Mouse (Mus musculus) fibroblast of lung, adult 2 months (primary cell): ENCODE data around the gene Grm3.

ENCODE experiments used
- DNase-seq: peaks from one replicate; pipeline ENCODE4 v3.0.0-alpha.2; 2011; ENCODE audit warnings: low read depth

Gene Grm3

DNA sequence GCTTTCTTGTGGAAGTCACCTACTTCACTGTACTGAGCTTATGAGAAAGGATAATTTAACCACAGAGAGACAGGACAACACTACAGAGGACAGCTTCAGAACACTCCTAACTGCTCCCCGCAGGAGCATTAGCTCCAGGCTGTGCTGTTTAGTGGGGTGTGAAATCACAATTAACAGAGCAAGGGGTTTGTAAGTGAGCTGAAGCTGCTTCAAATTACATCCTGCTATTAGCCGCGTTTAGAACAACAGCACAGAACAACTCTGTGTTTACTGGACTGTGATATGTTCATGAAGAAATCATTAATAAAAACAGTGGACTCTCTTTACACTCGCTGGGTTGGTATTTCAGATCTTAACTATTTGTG lies 101.9 kb downstream of the Grm3 start:
- DNase-seq: no peak

DNA sequence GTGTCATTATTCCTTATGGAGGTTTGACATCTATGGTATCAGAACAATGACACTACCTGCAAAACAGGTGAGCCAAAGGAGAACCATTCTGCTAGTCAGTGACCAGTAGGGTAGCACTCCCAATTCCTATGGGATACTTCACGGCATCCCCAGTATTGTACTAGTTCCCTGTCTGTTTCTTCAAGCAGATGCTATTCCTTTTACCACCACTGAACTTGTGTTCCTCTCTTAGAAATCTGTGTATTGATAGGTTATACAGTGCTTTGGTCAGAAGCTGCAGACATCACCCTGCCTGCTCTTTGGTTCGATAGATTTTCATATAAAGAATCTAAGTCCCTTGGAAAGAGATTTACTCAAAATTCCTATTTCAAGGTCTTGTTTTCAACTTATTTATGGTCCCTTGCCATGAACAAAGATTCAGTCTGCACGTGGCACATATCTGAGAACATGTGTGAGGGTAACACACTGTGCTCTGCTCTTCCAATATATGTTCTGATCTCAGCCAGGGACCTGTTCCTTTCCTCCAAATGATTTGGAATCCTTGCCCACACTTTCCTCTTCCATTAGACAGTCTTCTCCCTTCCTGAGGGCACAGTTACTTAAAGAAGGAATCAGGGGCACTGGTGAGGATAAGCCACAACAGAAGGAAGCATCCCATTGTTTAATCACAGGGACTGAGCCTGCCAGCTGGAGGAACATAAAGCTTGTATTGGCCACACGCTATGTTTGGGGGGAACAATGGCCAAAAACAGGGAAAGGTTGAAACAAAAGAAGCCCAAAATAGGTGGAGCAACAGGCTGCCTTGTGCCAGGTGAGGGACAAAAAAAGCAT lies 102.5 kb downstream of the Grm3 start:
- DNase-seq: no peak

DNA sequence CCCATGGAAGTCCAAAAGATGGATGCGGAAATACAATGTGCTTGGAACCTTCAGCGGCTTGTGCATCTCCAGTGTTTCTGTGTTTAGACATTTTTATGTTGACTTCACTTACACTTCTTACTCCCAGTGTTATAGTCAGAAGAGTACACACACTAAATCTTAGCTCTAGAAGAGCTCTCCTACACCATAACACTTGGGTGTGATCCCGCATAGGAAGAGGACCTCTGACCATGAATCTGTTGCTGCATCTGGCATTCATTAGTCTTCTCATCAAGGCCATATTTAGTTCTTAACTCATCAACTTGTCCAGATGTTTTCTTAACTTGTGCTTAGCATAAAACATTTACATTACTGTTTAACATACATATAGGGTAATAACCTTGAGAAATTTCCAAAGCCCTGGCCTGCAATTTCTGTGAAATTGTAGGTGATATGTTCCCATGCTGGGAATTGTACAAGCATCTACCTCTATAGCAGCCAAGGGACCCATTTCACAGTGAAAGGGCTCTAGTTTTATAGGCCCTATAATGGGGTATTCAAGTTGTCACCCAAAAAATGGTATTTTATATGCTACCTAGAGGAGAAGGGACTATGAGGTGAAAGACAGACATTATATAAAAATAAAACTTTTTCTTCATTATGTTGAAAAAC lies 103.4 kb downstream of the Grm3 start:
- DNase-seq: no peak

DNA sequence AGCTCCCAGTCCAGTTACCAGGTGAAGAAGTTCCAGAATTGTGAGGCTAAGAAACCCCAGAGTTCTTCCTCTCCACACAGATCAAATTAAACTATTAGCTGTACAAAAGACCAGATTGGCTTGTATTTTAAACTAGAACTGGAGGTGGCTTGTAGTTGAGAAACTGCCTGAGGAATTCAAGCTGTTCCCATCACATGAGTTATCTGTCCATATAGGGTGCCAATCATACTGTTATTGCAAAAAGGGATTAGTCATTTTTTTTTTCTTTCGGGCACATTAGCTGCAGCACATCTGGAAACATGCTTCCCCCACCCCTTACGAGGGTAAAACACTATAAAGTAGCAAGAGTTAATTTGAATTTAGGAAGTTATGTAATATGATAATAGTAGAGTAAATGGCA lies 145.9 kb downstream of the Grm3 start:
- no peak for DNase-seq

DNA sequence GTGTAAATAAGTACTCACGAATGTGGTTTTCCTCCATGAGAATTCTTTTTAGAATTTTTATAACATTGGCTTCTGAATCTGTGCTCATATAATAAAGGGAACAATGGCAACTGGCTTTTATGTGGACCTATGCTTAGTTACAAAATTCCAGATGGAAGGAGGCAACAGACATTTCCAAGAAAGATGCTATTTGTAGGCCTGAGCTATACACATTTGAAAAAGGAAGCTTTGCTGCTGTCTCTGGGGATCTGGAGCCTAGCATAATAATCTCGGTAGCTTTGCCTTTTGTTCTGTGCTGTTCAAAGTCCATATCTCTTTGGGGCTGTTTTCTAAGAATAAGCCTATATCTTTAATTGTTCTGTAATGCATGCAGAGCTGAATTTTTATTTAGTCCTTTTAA lies 146.4 kb downstream of the Grm3 start:
- DNase-seq: no peak

DNA sequence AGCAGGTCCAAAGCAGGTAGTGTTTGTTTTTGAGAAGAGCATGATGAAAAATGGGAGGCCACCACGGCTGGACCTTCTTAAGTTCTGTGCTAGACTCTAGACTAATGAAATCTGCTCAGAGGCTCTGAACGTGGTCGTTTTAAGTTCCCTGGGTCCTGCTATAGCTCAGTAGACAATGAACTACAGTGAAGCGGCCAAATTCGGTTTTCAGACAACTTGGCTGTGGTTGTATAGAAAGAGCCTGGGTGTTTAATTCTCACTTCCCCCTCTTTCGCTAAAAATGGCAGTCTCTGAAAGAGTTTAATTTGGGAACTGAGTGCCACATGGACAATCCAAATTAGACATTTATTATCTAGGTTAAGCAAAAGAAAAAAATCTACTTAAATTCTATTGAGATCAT lies 154.0 kb downstream of the Grm3 start:
- no peak for DNase-seq

DNA sequence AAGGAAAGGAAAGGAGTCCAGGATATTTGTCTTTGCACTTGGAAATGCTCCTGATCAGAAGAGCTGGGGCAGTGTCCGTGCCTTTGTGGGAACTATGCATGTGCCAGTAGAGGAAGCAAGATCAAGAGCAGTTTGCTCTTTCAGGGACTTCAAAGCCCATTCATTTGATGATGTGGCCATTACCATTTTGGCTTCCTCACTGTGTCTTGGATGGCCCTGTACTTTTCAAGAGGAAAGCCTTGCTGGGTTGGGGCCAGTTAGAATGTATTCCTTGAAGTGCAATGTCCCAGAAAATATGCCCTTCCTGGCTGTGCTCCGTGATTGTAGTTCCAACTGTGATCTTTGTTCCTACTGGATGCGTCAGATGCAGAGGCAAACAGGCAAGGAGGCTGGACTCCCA lies 167.3 kb downstream of the Grm3 start:
- DNase-seq: no peak

DNA sequence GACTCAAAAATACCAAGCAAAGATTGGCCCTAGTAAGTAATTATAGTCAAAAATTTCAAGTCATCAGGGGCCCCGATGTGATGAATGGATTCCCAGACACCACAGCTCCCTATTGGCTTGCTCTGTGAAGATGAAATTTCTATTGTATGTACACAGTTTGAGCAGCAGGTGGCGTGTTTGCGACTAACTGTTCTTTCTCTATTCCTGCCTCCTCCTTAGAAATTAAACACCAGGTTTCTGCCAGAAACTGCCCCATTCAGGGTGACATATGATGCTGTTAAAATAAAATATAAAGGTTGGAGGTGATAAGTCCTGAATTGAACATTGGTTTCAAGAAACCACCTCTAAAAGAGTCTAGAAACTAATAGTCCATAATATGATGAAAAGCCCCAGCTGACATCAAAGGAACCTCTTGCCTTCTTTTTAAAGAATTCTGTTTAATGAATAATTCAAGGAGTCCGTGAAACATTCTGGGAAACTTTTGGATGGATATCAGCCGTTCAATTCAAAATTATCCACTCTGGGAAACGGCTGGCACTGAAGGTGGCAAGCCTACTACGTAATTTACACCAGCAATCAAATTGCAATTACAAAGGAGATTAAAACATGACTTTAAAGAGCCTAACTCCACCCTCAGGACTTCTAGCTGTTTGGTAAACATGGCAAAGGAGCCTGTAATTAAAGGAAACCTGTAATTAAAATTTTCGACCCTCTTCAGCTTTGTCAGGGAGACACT lies 184.0 kb downstream of the Grm3 start:
- no peak for DNase-seq

DNA sequence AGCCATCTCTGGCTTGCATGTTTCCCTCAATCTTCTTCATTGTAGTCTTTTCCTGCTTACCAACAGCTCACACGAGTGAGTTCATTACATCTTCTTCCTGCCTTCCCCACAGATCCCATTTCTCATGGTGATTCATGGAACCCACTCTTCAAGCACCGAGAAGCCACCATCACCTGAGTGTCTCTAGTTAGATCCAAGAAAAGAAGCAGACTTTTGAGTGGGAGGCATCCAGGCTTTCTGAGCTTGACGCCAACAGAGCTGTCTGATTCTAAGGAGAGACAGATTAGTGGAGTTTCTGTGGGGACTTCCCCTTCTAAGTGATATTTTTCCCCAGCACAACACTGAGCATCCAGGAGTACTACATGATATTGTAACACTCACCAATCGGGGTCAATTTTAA lies 199.5 kb downstream of the Grm3 start:
- no peak for DNase-seq

DNA sequence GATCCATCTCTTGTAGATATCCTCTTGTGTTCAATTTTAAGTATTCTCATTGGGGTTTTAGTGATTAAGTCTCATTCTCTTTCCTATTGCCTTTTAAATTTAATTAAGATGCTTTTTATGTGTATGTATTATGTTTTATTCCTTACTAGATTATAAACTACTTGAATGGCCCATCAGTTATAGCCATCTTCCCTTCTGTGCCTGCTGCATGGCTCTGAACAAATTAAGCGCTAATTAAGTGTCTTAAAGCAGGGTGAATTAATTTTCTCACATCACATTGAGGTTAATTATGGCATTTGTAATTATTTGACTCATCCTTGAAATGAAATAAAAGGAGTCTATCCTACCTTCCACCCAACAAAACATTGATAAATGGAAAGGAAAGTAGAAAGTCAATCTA lies 213.9 kb downstream of the Grm3 start:
- DNase-seq: no peak

DNA sequence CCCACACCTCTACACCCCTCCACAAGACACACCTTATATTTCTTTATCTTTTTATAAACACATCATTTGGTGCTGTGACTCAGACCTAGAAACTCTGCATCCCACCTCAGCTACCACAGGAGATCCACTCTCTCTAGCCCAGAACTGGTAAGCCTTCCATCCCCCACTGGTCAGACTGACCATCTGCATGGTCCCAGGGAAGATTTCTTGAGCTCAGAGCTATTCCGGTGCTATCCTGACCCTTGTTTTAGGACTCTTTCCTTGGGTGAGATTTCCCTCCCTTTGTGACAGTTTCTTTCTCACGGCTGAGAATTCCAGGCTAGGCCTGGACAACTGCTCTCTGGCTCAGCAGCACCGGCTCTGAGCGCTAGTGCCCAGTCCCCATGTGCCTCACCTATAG lies 227.7 kb downstream of the Grm3 start:
- no peak for DNase-seq

DNA sequence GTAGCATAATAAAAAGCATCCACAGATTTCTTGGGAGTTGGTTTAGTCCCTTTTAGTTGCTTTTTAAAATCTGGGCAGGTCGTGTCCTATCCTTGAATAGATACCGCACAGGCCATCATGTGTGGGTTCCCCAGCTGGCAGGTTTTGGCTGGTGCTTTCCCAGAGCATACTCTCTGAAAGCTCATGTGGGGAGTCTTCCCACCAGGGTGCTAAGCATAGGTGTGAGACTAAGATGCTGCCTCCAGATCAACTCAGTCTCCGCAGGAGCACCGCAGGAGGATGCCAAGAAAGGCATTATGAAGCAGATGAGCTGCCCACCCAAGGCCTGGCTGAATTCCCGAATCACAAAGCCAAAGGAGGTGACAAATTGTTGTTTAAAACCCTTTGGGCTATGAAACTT lies 229.5 kb downstream of the Grm3 start:
- no peak for DNase-seq

DNA sequence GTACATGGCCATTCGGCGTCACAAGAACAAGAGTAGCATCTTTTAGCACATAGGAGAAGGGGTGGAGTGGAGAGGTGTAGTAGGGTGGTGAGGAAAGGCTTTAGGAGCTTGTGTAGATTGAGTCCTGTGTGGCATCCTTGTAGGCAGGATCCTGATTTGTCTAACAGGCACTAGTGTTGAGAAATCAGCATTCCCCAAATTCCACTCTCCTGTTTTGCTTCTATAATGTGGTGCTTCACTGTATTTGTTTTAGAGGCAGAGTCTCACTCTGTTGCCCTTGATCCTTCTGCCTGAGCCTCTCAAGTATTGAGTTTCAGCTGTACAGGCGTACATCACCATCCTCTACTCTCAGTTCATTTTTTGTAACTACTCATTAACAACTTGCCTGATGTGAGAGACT lies 247.4 kb downstream of the Grm3 start:
- DNase-seq: no peak

DNA sequence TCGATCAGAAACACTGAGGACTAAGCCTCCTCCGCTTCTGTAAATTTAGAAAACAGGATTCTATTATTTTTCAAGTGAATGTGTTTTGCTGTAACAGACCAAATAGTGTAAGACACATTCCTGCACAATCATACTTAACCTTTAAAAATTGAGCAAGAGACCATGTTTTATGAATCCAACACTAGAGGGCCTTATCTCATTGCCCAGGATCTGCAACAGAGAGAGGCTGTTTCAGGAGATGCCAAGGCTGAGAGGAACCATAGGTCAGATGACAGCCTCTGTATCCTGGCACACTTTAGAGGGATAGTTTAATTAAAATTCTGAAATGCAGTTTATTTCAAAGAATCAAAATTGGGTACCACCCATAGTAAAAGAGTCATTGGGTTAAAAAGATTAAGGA lies 271.7 kb downstream of the Grm3 start:
- DNase-seq: no peak

DNA sequence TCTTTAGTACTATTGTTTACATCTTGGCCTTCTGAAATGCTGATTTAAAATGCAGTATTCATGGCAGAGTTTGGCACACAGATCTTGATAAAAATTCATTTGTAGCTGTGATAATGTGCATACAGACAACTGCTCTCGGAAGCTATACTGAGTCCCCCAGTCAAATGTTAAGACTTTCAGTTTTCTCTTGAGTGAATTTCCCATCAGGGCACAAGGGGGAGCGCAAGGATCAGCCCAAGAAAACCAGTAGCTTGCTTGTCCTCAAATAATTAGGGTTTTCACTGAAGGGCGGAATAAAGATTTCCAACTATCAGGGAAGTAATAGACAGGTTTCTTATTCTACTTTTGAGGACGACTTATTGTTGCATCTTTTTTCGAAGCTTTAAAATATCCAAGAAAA lies 275.4 kb downstream of the Grm3 start:
- no peak for DNase-seq

DNA sequence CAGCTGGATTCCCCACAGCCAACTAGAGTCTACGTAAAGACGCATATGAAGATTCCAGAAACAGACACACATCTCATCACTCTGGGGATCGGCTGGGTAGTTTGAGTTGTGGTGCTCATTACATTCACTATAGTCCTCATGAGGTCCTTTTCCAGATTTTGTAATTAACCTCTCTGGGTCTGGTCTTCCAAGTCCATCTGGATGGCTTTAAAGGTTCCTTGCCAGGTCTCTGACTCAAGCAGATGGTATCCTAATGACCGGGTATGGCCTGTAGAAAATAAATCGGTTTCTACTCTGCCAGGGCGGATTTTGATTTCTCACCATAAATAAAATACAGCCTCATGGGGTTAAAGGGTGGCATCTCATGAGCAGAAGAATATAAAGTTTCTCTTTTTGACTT lies 276.0 kb downstream of the Grm3 start:
- DNase-seq: no peak

DNA sequence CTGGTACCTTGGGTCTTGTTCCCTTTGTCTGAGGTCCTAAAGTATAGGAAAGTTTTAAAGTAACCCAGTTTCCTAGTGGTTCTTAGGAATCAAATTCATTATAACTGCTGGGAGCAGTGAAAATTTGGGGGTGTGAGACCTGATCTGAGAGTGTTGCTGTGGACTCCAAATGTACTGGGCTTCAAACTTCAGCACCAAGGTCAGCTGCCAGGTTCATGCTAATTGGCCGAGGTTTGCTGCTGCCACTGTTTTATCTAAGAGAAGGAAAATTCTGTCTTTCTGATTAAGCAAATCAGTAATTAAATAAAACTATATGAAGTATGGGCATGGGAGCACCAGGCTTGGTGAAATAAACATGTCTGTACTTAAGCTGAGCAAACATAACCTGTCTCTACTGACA lies 278.8 kb downstream of the Grm3 start:
- DNase-seq: no peak
